Mouse (Mus musculus) stomach, embryonic 14.5 days (tissue): ENCODE measurements around the gene Npm3. TPM values are rescaled to one million over a fixed set of nuclear protein-coding genes. Genes with fewer than 3 reads are reported as not detected.
A peak's percentile ranks its signal among the peaks of the same experiment; 100 is the strongest.

Experiments
- ATAC-seq: fragments of 200-750 bp; cut with Nextera tagmentation; 2 replicates; pipeline ENCODE4 v1.8.0; 2017; ENCODE audit warnings: low read depth, moderate TSS enrichment; ENCODE audit not compliant: insufficient number of reproducible peaks, insufficient read depth, low FRiP score
- H3K27ac ChIP-seq: fragments of 300-500 bp; sonication (generic); 2 replicates; pipeline ENCODE4 v1.5.1; 2014; ENCODE audit warnings: mild to moderate bottlenecking, low read length, moderate library complexity, mixed read lengths
- H3K27me3 ChIP-seq: fragments of 300-500 bp; sonication (generic); 2 replicates; pipeline ENCODE4 v1.6.1; 2014; ENCODE audit warnings: low read length, control low read depth, mixed read lengths; ENCODE audit not compliant: control insufficient read depth, insufficient read depth
- H3K36me3 ChIP-seq: fragments of 300-500 bp; sonication (generic); 2 replicates; pipeline ENCODE4 v1.6.1; 2014; ENCODE audit warnings: mild to moderate bottlenecking, control low read depth, low read length, moderate library complexity, mixed read lengths; ENCODE audit not compliant: control insufficient read depth, insufficient read depth
- H3K4me1 ChIP-seq: fragments of 300-500 bp; sonication (generic); 2 replicates; pipeline ENCODE4 v1.6.1; 2014; ENCODE audit warnings: low read length, control low read depth, mixed read lengths; ENCODE audit not compliant: control insufficient read depth, insufficient read depth
- H3K4me2 ChIP-seq: fragments of 300-500 bp; sonication (generic); replicated peaks from 2 replicates; pipeline ENCODE4 v1.6.1; 2014; ENCODE audit warnings: low read depth, low read length, control low read depth
- H3K4me3 ChIP-seq: fragments of 300-500 bp; sonication (generic); 2 replicates; pipeline ENCODE4 v1.5.1; 2014; ENCODE audit warnings: low read depth, low read length, control low read depth
- H3K9ac ChIP-seq: fragments of 300-500 bp; sonication (generic); replicated peaks from 2 replicates; pipeline ENCODE4 v1.6.1; 2014; ENCODE audit warnings: low read depth, mild to moderate bottlenecking, control low read depth, low read length, moderate library complexity, mixed read lengths
- H3K9me3 ChIP-seq: fragments of 300-500 bp; sonication (generic); 2 replicates; pipeline ENCODE4 v1.6.1; 2016; ENCODE audit warnings: low read depth, low read length, control low read depth; ENCODE audit not compliant: control insufficient read depth
- WGBS: fragments of 180-500 bp; shearing (Covaris S2); extraction: QIAGEN DNeasy Blood & Tissue Kit; methylation state at CpG from one replicate; pipeline ENCODE4 v1.1.7; 2014; 5-methylcytosine and 5-hydroxymethylcytosine counted together
- polyA plus RNA-seq: library from polyadenylated mRNA; unstranded; fragments of >200 nt; fragmentation: Nextera tagmentation; extraction: Ambion mirVana; gene quantifications from 2 replicates; pipeline ENCODE4 v1.2.1, GENCODE M21; 2014

Gene Npm3
- polyA plus RNA-seq, 1 experiment from 2014 or later: 14.8 TPM

DNA sequence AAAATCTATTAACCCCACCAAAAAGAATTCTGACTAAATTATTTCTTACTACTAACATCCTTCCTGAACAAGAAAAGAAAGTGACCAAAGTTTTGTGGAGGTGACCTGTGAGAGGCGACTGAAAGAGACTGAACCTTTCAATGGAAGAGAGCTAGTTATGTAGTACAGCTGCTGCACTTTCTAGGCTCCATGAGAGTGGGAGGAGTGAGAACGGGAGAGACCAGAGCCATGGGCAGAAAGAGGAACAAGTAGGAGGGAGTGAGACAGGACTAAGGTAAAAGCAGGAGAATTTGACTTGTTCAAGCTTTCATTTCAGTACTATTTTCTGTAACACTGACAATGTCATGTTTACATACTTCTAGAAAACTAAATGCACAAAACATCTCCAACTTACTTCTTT, 26.1 kb upstream of the Npm3 start:
- Histone ChIP-seq H3K9me3 (no peaks in the 10 kb centered on the region), H3K27ac (no peak overlapping the region), H3K4me1 (peaks cover 5% of the 10 kb centered on the region; the same call in 1 of the 2 replicates), H3K9ac (no peak overlapping the region), H3K4me2 (no peak overlapping the region), H3K27me3 (no peaks in the 10 kb centered on the region), H3K4me3 (no peak overlapping the region), H3K36me3 (peaks cover 78% of the 10 kb centered on the region)
- 85% methylated on average over 2 of the region's 2 CpGs for WGBS
- ATAC-seq: no peak

DNA sequence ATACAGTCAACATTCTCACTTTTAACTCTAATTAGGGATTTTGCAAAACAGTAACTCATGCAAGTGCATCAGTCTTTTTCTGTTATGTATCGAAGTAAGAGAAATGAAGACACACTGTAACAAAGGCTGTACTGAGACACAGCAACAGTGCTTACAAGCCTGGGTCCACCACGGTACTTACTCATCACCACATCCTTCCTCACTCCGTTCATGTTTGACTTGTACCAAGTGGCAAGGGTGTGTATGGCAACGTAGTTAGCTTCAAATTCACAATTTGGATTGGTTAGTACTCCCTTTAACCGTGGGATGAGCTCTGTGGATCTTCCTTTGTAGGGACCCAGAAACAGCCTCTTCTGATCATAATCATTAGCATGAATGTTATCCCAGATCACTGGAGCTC, 22.1 kb upstream of the Npm3 start:
- Histone ChIP-seq H3K9me3 (no peaks in the 10 kb centered on the region), H3K36me3 (peaks cover 88% of the 10 kb centered on the region), H3K4me3 (no peak overlapping the region), H3K4me2 (no peak overlapping the region), H3K9ac (no peak overlapping the region), H3K27me3 (no peaks in the 10 kb centered on the region), H3K27ac (no peak overlapping the region), H3K4me1 (no peaks in the 10 kb centered on the region)
- 92% methylated on average over 5 of the region's 5 CpGs for WGBS
- ATAC-seq: no peak

DNA sequence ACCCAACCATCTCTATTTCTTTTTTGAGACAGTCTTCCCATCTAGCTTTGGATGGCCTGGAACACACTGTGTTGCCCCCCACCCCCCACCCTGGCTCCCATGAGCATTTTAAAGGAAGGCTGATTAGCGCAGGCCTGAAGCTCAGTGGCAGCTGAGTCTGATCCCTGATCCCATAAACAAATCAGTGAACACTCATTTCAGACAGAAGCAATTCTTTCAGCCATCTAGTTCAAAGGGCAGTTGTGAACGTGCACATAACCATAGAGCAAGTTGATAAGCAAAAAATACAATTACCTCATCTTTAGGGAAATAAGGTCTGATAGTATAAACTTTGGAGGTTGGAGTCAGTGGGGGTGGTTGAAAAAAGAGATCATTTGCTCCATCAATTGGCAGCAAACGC, 11.4 kb upstream of the Npm3 start:
- Histone ChIP-seq H3K27ac (no peak overlapping the region), H3K36me3 (peaks cover 87% of the 10 kb centered on the region), H3K9me3 (no peaks in the 10 kb centered on the region), H3K27me3 (no peaks in the 10 kb centered on the region), H3K4me2 (no peak overlapping the region), H3K9ac (no peak overlapping the region), H3K4me1 (no peaks in the 10 kb centered on the region), H3K4me3 (no peak overlapping the region)
- ATAC-seq: no peak
- 85% methylated on average over 3 of the region's 3 CpGs for WGBS

DNA sequence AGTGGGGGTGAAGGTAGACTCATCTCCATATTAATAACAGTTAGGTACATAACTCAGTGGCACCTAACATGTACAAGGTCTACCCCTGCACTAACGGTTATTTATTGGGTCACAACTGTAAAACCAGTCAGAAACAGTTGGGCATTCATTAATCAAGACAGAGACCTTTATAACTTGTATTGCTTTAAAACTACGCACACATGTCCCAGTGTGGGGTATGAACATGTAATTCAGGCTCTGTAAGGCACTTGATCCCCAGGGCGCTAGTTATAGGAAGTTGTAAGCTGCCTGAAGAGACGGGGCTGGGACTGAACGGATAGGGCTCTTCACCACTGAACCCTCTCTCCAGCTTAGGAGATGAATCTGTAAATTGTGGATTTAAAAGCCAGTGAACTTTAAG, 9.3 kb upstream of the Npm3 start:
- no peaks in the 10 kb centered on the region for H3K4me1 ChIP-seq
- H3K9me3 ChIP-seq: no peaks in the 10 kb centered on the region
- H3K27ac ChIP-seq: no peak overlapping the region
- WGBS: 93% methylated on average over 5 of the region's 5 CpGs
- no peak overlapping the region for H3K4me3 ChIP-seq
- H3K4me2 ChIP-seq: no peak overlapping the region
- H3K36me3 ChIP-seq: peaks cover 87% of the 10 kb centered on the region
- no peaks in the 10 kb centered on the region for H3K27me3 ChIP-seq
- H3K9ac ChIP-seq: no peak overlapping the region
- ATAC-seq: no peak

DNA sequence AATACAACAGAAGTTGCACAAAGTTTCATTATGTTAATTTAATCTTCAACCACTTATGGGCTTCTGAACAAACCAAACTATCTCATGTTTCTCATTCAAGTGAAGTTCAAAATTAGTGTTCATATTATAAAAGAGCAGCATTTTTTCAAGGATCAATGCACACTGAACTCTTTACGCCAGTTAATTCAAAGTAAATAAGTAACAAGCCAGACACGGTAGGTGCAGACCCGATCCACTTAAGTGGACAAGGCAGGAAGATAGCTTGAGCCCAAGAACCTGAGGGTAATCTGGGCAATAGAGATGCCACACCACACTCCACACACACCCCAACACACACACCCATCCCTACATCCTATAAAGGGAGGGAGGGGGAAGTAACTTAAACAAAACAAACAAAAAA, 4.2 kb upstream of the Npm3 start:
- no peaks in the 10 kb centered on the region for H3K9me3 ChIP-seq
- peaks cover 60% of the 10 kb centered on the region for H3K36me3 ChIP-seq
- peaks cover 2% of the 10 kb centered on the region; the same call in 1 of the 2 replicates for H3K4me1 ChIP-seq
- H3K4me3 ChIP-seq: no peak overlapping the region
- no peak for ATAC-seq
- WGBS: 90% methylated on average over 3 of the region's 3 CpGs
- H3K9ac ChIP-seq: no peak overlapping the region
- H3K27me3 ChIP-seq: no peaks in the 10 kb centered on the region
- H3K4me2 ChIP-seq: no peak overlapping the region
- H3K27ac ChIP-seq: no peak overlapping the region

DNA sequence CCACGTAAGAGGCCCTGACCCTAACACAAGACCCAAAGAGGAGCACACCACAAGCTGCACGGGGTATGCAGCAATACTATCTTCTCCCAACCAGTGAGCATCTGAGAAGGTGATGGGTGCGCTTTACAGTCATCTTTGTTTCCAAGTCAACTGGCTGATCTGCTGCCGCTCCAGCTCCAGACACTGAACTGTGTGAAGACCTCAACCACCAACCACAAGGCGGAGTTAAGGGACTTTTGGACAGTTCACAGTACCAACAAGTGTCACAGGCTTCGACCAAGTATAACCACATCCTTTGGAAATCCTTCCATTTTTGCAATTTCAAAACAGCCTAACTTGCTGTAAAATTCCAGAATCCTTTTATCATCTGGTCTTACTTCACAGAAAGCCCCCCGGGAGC, 2.5 kb upstream of the Npm3 start:
- no peak overlapping the region for H3K27ac ChIP-seq
- H3K4me1 ChIP-seq: peaks cover 6% of the 10 kb centered on the region; the same call in 1 of the 2 replicates
- no peak overlapping the region for H3K9ac ChIP-seq
- ATAC-seq: no peak
- no peaks in the 10 kb centered on the region for H3K27me3 ChIP-seq
- H3K9me3 ChIP-seq: no peaks in the 10 kb centered on the region
- H3K4me2 ChIP-seq: no peak overlapping the region
- peaks cover 44% of the 10 kb centered on the region for H3K36me3 ChIP-seq
- H3K4me3 ChIP-seq: no peak overlapping the region
- 90% methylated on average over 7 of the region's 7 CpGs for WGBS

DNA sequence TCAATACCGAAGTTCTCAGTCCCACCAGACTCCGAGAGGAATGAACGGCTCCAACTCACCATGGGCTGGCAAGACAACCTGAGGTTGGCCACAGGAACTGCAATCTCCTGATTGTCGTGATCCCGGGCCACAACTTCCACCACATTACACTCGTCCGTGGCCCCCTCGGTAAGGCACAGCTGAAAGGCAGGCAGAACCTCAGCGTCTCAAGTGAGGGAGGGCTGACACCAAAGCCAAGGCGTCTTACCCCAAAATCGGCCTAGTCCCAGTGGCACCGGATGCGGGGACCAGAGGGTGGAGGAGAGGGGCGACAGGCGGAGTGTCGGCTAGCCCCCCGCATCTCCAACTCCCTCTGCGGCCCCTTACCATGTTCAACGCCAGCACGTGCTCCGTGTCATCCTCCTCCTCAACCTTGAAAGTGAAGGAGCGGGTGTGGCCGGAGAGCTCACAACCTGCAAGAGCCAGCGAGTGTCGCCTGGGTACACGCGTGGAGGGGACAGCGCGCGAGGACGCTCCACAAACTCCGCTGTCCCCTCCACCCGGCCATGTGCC, 624 bp downstream of the Npm3 start:
- no peaks in the 10 kb centered on the region for H3K9me3 ChIP-seq
- peak overlapping the region; percentile 85 for H3K4me3 ChIP-seq
- under 1% methylated on average over 33 of the region's 33 CpGs for WGBS
- H3K4me2 ChIP-seq: peak overlapping the region; percentile 95
- H3K9ac ChIP-seq: peak overlapping the region; percentile 89
- peak; percentile 34 for ATAC-seq
- peaks cover 19% of the 10 kb centered on the region; the same call in 1 of the 2 replicates for H3K36me3 ChIP-seq
- H3K27me3 ChIP-seq: peaks cover 24% of the 10 kb centered on the region
- peaks cover 9% of the 10 kb centered on the region; the same call in 1 of the 2 replicates for H3K4me1 ChIP-seq
- H3K27ac ChIP-seq: no peak overlapping the region

DNA sequence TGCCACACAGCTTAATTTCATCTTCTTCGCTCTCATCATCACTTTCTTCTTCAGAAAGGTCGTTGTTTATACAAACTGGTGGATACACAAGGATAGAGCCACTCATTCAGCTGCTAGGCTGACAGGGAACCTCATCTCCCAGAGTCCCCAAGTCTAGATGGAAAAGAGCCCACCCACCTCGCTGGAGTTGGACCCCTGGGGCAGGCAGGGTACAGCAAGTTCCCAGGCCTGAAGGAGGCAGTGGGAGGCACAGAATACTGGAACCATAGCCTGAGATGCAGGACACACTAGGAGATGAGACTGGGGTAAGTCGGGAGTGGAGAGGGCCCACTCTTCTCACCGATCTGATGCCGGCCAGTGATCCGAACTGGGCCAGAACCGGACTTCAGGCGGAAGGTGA, 1.2 kb downstream of the Npm3 start:
- no peak for ATAC-seq
- Histone ChIP-seq H3K9me3 (no peaks in the 10 kb centered on the region), H3K27ac (no peak overlapping the region), H3K36me3 (peaks cover 15% of the 10 kb centered on the region; the same call in 1 of the 2 replicates), H3K4me2 (peak overlapping the region; percentile 95), H3K27me3 (peaks cover 29% of the 10 kb centered on the region), H3K4me1 (peaks cover 9% of the 10 kb centered on the region; the same call in 1 of the 2 replicates), H3K4me3 (peak overlapping the region; percentile 85), H3K9ac (peak overlapping the region; percentile 89; the same call in 1 of the 2 replicates)
- whole genome bisulfite sequencing: 40% methylated on average over 9 of the region's 9 CpGs
